Mouse (Mus musculus) activated CD4-positive, CD25-positive, alpha-beta regulatory T cell, adult 4 months (primary cell): ENCODE data around the gene Galk2. TPM values are rescaled to one million over a fixed set of nuclear protein-coding genes. Genes with fewer than 3 reads are reported as not detected.

Source experiments
- ATAC-seq: one replicate; pipeline ENCODE4 v1.8.0; 2017
- polyA plus RNA-seq, 2 experiments: library from polyadenylated mRNA; unstranded; fragments of 100-300 nt; shearing (Covaris generic); gene quantifications; one replicate each; pipeline ENCODE4 v1.2.1; 2017

Galk2 gene
- polyA plus RNA-seq, 2 experiments from 2014 or later, result 73.0 to 74.2 TPM

- no peak for ATAC-seq
Measured at GRCm38 (mm10) chr2:125900797-125901410, 42.0 kb downstream of the Galk2 start.

- ATAC-seq, result no peak
Measured at GRCm38 (mm10) chr2:125901426-125901825, 42.5 kb downstream of the Galk2 start.

- ATAC-seq, result no peak
Measured at GRCm38 (mm10) chr2:125906407-125907066, 47.6 kb downstream of the Galk2 start.

- ATAC-seq, result no peak
Measured at GRCm38 (mm10) chr2:125907580-125908255, 48.8 kb downstream of the Galk2 start.

GRCm38 (mm10) chr2:125914167-125914566 is 55.3 kb downstream of the Galk2 start:
- ATAC-seq, result no peak

GRCm38 (mm10) chr2:125914713-125915112 is 55.8 kb downstream of the Galk2 start:
- ATAC-seq, result no peak

- ATAC-seq, result no peak
Measured at GRCm38 (mm10) chr2:125916652-125917296, 57.9 kb downstream of the Galk2 start.

GRCm38 (mm10) chr2:125917297-125917679 is 58.4 kb downstream of the Galk2 start:
- ATAC-seq, result no peak

- ATAC-seq, result no peak
Measured at GRCm38 (mm10) chr2:125921273-125921672, 62.4 kb downstream of the Galk2 start.

GRCm38 (mm10) chr2:125922149-125922548 is 63.2 kb downstream of the Galk2 start:
- no peak for ATAC-seq

- no peak for ATAC-seq
Measured at GRCm38 (mm10) chr2:125922877-125923276, 64.0 kb downstream of the Galk2 start.

- ATAC-seq, result no peak
Measured at GRCm38 (mm10) chr2:125923346-125923745, 64.4 kb downstream of the Galk2 start.

GRCm38 (mm10) chr2:125924554-125924953 is 65.6 kb downstream of the Galk2 start:
- no peak for ATAC-seq

GRCm38 (mm10) chr2:125925081-125925480 is 66.2 kb downstream of the Galk2 start:
- no peak for ATAC-seq

- no peak for ATAC-seq
Measured at GRCm38 (mm10) chr2:125929396-125929795, 70.5 kb downstream of the Galk2 start.

GRCm38 (mm10) chr2:125929872-125930271 is 71.0 kb downstream of the Galk2 start:
- ATAC-seq, result no peak

GRCm38 (mm10) chr2:125931193-125931592 is 72.3 kb downstream of the Galk2 start:
- no peak for ATAC-seq

- no peak for ATAC-seq
Measured at GRCm38 (mm10) chr2:125932734-125933133, 73.8 kb downstream of the Galk2 start.

- ATAC-seq, result no peak
Measured at GRCm38 (mm10) chr2:125933977-125934376, 75.1 kb downstream of the Galk2 start.

- no peak for ATAC-seq
Measured at GRCm38 (mm10) chr2:125936396-125936795, 77.5 kb downstream of the Galk2 start.

- ATAC-seq, result no peak
Measured at GRCm38 (mm10) chr2:125938993-125939642, 80.2 kb downstream of the Galk2 start.

- ATAC-seq, result no peak
Measured at GRCm38 (mm10) chr2:125941111-125941785, 82.3 kb downstream of the Galk2 start.
